Mouse (Mus musculus) retina, postnatal 7 days (tissue): Measurements from ENCODE around the gene Esr1.

Experiments used
- DNase-seq: peaks from one replicate; pipeline ENCODE4 v3.0.0-alpha.2; 2012; ENCODE audit warnings: low read depth, low spot score

Esr1 gene

GRCm38 (mm10) chr10:4976557-4976956 lies 365.2 kb downstream of the Esr1 start:
- no peak for DNase-seq

DNA sequence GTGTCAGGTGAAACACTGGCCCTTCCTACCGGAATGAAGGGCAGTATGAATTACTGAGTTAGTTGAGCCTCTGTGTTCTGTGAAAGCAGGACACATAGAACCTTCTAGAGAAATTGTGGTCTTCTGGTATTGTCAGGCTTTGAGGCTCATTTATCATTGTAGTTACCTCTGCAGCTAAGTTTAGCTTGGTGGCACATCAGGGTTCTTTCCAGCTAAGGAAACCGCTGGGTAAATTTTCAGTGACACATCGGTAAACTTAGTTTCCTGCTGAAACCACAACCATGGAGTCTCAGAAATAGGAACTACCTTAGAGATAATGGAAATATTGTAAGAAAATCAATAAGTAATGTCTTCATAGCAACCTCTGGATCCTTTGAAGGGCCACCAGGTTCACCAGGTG lies 366.0 kb downstream of the Esr1 start:
- no peak for DNase-seq

- DNase-seq: no peak
Observed at GRCm38 (mm10) chr10:4983919-4984318, 372.5 kb downstream of the Esr1 start.

- DNase-seq: no peak
Observed at GRCm38 (mm10) chr10:4993802-4994201, 382.4 kb downstream of the Esr1 start.

- DNase-seq: no peak
Observed at GRCm38 (mm10) chr10:4996592-4996991, 385.2 kb downstream of the Esr1 start.

- DNase-seq: no peak
Observed at GRCm38 (mm10) chr10:5008795-5009366, 397.5 kb downstream of the Esr1 start.

- no peak for DNase-seq
Observed at GRCm38 (mm10) chr10:5012004-5012403, 400.6 kb downstream of the Esr1 start.

DNA sequence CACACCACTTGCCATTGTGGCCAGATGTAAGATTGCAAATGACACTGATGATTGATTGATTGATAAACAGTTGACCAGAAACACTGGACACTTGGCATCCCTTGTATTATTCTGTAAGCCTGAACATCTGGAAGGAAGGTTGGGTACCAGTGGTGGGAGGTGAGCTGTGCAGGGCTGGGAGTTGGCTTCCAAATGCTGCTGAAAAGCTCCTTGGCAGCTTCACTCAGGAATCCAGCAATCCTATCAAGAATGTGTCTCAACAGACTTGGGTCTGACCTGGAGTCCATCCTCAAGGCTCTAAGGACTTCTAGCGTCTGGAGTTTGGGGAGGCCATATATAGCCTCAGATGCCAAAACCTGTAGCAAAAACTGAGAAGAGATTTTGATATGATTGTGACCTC lies 403.6 kb downstream of the Esr1 start:
- no peak for DNase-seq

DNA sequence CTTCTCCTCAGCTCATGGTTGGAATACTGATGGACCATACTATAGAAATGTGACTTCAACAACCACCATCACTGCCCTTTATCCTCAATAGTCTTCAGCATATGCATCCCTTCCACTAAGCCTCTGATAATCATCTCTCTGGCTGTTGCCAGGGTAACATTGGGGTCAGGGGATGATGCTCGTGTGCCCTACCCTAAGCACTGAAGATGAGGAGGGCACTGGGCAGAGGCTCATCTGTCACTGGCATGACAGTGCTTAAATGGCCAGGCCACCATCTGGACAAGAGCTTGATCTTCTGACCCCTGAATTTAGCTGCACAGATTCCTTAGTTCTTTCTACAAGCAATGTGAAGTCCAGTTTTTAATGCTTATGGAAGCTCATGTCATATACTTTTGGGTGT lies 405.8 kb downstream of the Esr1 start:
- DNase-seq: no peak

- DNase-seq: no peak
Observed at GRCm38 (mm10) chr10:5025906-5026305, 414.5 kb downstream of the Esr1 start.

- no peak for DNase-seq
Observed at GRCm38 (mm10) chr10:5027208-5027607, 415.8 kb downstream of the Esr1 start.

DNA sequence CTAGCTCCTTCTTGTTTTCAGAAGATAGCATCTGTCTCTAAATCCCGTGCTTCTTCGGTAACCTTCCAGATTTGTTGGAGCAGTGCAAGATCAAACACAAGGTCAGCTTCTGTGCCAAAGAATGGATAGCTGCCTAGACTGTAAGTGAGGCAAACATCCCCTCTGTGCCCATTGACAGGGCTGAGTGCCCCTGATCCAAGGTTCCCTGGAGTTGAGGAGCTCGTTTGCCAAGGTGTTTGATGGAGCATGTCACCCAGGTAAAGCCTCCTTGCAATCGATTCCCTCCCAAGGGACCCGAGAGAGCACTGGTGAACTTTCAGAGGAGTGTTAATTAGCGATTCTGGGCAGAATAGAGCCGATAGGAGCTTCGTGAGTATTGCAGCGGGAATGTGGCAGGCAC lies 416.9 kb downstream of the Esr1 start:
- no peak for DNase-seq

DNA sequence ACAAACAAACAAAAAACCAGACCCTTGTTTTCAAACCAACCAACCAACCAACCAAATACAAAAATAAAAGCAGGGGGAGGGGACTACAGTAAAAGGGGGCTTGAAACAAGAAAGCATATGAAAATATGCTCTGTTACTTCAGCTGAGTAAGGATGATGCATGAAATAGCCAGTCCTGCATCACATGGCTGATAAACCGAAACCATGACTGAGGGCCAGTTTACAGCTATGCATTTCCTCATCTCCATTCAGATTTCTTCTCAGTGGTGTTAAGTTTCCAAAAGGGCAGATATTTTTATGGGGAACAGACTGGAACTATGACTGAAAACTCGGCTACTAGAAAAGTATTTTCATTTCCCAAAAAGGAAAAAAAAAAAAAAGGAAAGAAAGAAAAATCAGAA lies 417.8 kb downstream of the Esr1 start:
- no peak for DNase-seq

GRCm38 (mm10) chr10:5029883-5030282 lies 418.5 kb downstream of the Esr1 start:
- DNase-seq: no peak

GRCm38 (mm10) chr10:5032192-5033048 lies 421.0 kb downstream of the Esr1 start:
- no peak for DNase-seq

DNA sequence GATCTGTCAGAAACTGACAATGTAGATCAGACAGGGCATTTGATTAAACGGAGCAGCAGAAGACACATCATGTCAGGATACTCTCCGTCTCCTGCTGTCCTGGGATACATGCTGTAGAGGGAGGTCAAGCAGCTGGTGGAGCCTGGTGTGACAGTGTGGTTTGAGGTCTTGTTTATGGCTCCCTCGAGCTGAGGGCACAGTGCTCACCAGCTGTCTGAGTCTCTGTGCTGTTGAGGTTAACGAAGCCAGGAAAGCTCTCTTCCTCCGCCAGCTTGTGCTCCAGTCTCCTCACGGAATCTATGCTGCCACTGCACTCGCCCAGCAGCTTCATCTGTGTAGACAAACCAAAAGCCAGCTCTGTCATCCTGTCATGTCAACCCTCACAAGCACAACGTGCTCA lies 429.9 kb downstream of the Esr1 start:
- DNase-seq: no peak

GRCm38 (mm10) chr10:5044481-5044880 lies 433.1 kb downstream of the Esr1 start:
- DNase-seq: no peak

- DNase-seq: no peak
Observed at GRCm38 (mm10) chr10:5045213-5045612, 433.8 kb downstream of the Esr1 start.

GRCm38 (mm10) chr10:5045671-5046070 lies 434.3 kb downstream of the Esr1 start:
- DNase-seq: no peak
